Mouse (Mus musculus) CD4-positive, CD25-positive, alpha-beta regulatory T cell, adult 9 weeks (primary cell): ENCODE measurements around the gene Sult2a3. TPM values are rescaled to one million over a fixed set of nuclear protein-coding genes. Genes with fewer than 3 reads are reported as not detected.

ENCODE experiments used
- polyA plus RNA-seq: library from polyadenylated mRNA; unstranded; fragments of 100-300 nt; shearing (Covaris generic); gene quantifications from one replicate; pipeline ENCODE4 v1.2.1, GENCODE M21; 2017

The Sult2a3 gene
- not detected for polyA plus RNA-seq

DNA sequence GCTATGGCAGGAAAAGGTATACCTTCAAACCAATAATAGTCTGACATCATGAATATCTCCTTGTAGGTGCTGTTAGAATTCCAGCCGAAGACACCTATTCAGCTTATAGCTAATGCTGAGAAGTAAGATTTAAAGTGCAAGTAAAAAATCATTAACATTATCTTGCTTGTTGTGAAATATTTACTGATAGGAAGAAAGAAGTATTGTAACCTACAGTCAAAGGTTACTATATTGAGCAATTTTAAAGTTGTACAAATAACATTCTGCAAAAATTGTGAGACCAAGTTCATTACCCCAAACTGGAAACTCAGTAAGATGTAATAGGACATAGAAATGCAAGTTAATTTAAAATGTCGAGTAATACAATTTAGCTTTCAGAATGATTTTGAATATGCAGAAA is at the start of gene Sult2a3:
Gene Sult2a3 (minus strand): TSS at position 101 of the 400 bp plus-strand sequence.

Other genes with a start within 250 kb of the Sult2a3 start
- gene Sult2a4, start 133.4 kb downstream of the Sult2a3 start, polyA plus RNA-seq, result not detected
- gene Sult2a6, start 131.8 kb upstream of the Sult2a3 start, polyA plus RNA-seq, result not detected
- gene Obox8, start 210.5 kb upstream of the Sult2a3 start, polyA plus RNA-seq, result not detected